Mouse (Mus musculus) neutrophil, adult 59 days (primary cell): ENCODE data around the gene Olfr547. TPM values are rescaled to one million over a fixed set of nuclear protein-coding genes. Genes with fewer than 3 reads are reported as not detected.

Source experiments
- total RNA-seq, 2 experiments: library from RNA; stranded (reverse); gene quantifications; 1 replicate in 1 of 2; 2 replicates in 1 of 2; pipeline ENCODE4 v1.2.4; 2023

Olfr547 gene
- total RNA-seq: not detected

DNA sequence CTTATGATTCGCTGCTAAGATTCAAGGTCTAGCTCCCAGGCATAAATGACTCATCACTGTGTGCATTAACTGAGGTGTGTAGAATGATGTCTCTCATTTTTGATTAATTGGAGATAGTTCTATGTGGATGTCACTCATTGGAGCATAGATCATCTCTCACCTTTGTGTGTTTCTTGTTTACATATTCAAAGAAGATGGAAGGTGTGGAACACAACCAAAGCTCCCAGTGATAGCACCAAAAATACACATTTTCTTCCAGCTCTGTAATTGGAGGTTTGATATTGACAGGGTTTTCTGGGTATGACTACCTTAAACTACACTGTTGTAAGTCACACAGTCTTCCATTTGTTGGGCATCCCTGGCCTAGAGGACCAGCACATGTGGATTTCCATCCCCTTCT, at the start of gene Olfr547:
TSS of gene Olfr547 (plus strand) at position 301 of the 400 bp plus-strand sequence.

DNA sequence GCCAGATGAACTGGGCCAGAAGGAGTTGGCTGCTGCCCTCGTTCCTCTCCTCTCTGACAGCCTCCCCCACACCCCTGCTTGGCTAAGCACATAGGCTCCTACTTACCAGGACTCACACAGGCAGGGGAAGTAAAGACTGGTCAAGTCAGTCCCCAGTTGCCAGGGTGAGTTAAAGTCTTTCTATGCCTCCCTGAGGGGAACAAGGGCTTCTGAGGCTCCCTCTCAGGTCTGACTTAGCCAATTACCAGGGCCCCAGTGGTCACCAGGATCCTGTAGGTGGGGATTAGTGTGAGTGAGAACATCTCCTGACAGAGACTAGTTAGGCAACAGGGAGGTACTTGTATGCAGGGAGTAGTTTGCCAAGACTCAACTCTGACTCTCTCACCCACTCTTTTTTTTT, 46.4 kb upstream of the Olfr547 start, which contains the start of gene Olfr544:
TSS of gene Olfr544 (minus strand) at position 153 of the 400 bp plus-strand sequence.

DNA sequence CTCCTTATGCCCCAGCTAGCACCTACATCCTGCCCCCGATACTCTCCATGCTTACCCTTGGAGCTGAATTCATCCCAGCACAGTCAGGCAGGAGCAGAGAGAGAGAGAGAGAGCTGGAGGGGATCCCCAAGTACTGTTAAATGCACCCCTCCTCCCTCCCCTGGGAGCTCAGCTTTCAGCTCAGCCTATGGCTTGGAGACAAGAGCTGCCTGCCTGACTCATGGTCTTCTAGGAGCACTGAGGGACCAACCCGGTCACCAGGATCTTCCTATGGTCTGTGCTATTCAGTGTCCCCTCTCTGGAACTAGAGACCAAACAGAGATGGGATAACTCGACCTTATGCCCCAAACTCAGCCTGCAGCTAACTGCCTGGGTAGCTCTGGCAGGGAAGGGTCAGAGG, 35.1 kb upstream of the Olfr547 start, which contains the start of gene Olfr545:
TSS of gene Olfr545 (minus strand) at position 101 of the 400 bp plus-strand sequence.

DNA sequence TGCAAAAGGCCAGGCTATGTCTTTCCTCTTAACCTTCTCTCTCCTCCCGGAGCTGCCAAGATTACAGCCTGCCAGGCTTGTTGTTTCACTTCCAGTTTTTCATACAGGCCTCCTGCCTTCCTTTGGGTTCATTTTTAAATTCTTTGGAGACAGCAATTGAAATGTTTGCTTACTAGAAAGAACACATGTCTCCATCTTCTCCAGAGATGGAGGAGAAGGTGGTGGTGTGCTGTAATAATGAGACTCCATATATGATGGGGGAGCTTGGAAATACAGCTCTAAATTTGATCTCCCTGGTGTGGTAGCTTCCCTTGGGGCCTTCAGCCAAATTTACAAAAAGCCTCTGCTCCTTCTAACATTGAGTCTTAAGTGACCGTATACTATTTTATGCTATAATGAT, 6.0 kb downstream of the Olfr547 start, which contains the start of gene Olfr548-ps1:
TSS of gene Olfr548-ps1 (plus strand) at position 301 of the 400 bp plus-strand sequence.

DNA sequence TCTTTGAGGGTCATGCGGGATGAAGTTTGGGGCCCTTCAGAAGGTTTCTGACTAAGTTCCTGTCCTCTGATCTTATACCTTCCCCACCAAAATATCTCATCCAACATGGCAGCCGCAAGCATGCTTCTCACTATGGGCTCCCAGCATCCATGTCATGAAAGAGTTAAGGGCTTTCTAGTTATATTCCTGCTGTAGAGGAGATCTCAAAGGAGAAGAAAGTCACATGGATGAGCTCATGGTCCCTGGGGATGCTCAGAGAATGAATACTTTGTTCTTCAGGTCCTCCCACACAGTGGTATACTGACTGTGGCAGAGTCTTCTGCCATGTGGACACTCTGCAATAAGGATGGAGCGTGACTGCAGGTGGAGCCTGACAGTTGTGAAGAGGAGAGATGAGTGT, 15.0 kb downstream of the Olfr547 start, which contains the start of gene Olfr549:
TSS of gene Olfr549 (plus strand) at position 301 of the 400 bp plus-strand sequence.

DNA sequence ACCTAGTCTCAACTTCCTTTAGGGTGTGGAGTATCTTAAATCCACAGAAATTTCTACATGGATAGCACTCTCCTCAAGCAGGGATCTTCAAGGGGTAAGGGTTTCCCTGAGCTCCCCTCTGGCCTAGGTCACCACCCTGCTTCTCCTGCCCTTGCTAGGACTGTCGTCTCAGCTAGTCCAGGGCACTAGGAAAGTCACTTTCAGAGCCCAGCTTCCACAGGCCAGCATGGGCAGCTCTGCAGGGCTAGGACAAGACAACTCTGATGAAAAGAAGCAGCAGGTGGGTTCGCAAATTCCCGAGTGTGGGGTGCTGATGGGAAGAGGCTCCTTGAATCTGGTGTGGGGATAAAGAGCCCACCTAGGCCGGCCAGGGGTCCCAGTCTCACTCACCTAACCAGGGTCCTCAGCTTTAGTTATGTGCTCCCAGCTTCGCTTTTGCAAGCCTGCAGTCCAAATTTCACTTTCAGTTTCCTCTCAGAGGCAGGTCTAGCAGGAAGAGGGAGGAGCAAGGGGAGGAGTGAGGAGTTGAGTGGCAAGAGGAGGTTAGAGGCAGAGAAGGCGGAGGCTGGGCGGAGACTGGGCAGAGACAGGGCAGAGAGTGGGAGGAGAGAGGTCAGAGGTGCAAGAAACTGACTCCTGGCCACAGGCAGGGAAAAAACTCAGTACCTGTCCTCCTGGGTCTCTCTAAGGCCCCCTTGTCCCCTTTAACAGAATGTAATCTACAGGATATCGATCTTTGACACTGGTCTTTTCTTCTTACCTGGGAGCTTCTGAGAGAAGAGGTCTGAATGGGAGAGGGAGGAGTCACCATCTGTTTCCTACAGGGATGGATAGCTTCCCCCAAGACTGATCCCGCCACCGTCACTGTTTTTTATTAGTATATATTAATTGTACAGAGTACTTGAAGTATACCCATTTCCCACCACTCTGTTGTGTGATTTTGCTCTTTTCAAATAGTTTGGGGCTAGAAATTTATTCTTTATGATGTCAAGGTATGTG, 30.7 kb downstream of the Olfr547 start, which contains the start of gene Trim21:
TSS of gene Trim21 (minus strand) at position 488 of the 999 bp plus-strand sequence.

DNA sequence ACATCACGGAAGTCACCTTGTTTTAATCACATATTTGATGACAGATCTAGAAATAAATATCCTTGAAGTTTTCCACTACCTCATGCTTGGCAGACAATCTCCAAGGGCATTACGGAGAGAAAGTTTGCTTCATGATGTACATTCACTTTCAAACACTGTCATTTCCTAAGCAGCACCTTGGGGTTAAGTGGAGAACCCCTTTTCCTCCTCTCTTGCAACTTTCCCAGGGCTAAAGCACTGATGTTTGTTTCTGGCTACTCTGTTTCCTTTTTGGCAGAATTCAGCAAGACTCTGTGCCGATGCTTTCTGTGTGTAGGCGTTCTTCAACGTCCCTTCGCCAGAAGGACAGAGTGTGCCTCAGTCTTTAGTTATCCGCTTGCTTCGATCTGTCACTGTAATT, 36.6 kb downstream of the Olfr547 start, which contains the start of gene Olfr550:
TSS of gene Olfr550 (plus strand) at position 301 of the 400 bp plus-strand sequence.

Other genes with a start within 250 kb of the Olfr547 start
- gene Rrm1, start 93.1 kb upstream of the Olfr547 start, total RNA-seq: 10 to 100 TPM; 83.6 to 90.3 TPM
- not detected for gene Olfr543, start 53.1 kb upstream of the Olfr547 start, total RNA-seq
- gene Olfr544, start 46.4 kb upstream of the Olfr547 start, total RNA-seq: not detected
- gene Olfr545, start 35.2 kb upstream of the Olfr547 start, total RNA-seq: not detected
- gene Olfr548-ps1, start 6.1 kb downstream of the Olfr547 start, total RNA-seq: not detected
- not detected for gene Olfr549, start 15.1 kb downstream of the Olfr547 start, total RNA-seq
- gene Trim21, start 30.7 kb downstream of the Olfr547 start, total RNA-seq: 10 to 100 TPM; 15.5 to 22.2 TPM
- gene Olfr550, start 36.7 kb downstream of the Olfr547 start, total RNA-seq: not detected
- not detected for gene Olfr551, start 57.1 kb downstream of the Olfr547 start, total RNA-seq
- not detected for gene Olfr552, start 63.0 kb downstream of the Olfr547 start, total RNA-seq
- gene Olfr553, start 83.5 kb downstream of the Olfr547 start, total RNA-seq: not detected
- gene Olfr554, start 103.7 kb downstream of the Olfr547 start, total RNA-seq: not detected
- gene Olfr555, start 124.1 kb downstream of the Olfr547 start, total RNA-seq: not detected
- gene Olfr556, start 130.2 kb downstream of the Olfr547 start, total RNA-seq: not detected
- gene Trim68, start 152.6 kb downstream of the Olfr547 start, total RNA-seq: 1 to 10 TPM; 1.9 TPM
- gene Olfr557, start 161.2 kb downstream of the Olfr547 start, total RNA-seq: not detected
- not detected for gene Olfr558, start 167.5 kb downstream of the Olfr547 start, total RNA-seq
- not detected for gene Olfr33, start 184.3 kb downstream of the Olfr547 start, total RNA-seq
- not detected for gene Olfr559, start 192.7 kb downstream of the Olfr547 start, total RNA-seq
- not detected for gene Olfr560, start 224.6 kb downstream of the Olfr547 start, total RNA-seq
- not detected for gene Olfr78, start 224.7 kb downstream of the Olfr547 start, total RNA-seq
- gene Olfr561, start 236.5 kb downstream of the Olfr547 start, total RNA-seq: not detected